Mouse (Mus musculus): ENCODE measurements at regions not wholly inside any gene's neighbourhood (a gene's known extent, or its start where the extent isn't known, plus 50 kb on each side); places are given as distances from the start of the nearest gene placed in this dataset.

- 80% methylated on average over 8 of the region's 8 CpGs for WGBS
- no peak for TF ChIP-seq POLR2A (IDR thresholded peaks at IDR 0.05; ENCODE audit: borderline replicate concordance, extremely low read depth, insufficient read depth, insufficient read length)
- no peaks in the 10 kb centered on the region for H3K4me1 ChIP-seq (ENCODE audit: control insufficient read depth, insufficient read depth, low read length)
- no peak overlapping the region for H3K4me2 ChIP-seq (replicated peaks; ENCODE audit: low read depth, low read length, severe bottlenecking)
- no peaks in the 10 kb centered on the region for H3K27me3 ChIP-seq (ENCODE audit: control insufficient read depth, insufficient read depth, low read length)
- no peaks in the 10 kb centered on the region for H3K36me3 ChIP-seq (ENCODE audit: control insufficient read depth, insufficient read depth, low read length)
- H3K4me3 ChIP-seq (replicated peaks; ENCODE audit: low read length) = no peak overlapping the region
- DNase-seq (ENCODE audit: low spot score) = no peak
- H3K9me3 ChIP-seq (ENCODE audit: control insufficient read depth, low read length) = peaks cover 3% of the 10 kb centered on the region; the same call in 1 of the 2 replicates
- no peak overlapping the region for H3K27ac ChIP-seq (replicated peaks; ENCODE audit: low read depth, low read length)
- H3K9ac ChIP-seq (ENCODE audit: low read depth, low read length, severe bottlenecking) = no peak overlapping the region
- no peak for ATAC-seq (ENCODE audit: low FRiP score, low read depth)
These were observed 187.4 kb downstream of the Gpd2 start for GRCm38 (mm10) chr2:57424879-57425278.

DNA sequence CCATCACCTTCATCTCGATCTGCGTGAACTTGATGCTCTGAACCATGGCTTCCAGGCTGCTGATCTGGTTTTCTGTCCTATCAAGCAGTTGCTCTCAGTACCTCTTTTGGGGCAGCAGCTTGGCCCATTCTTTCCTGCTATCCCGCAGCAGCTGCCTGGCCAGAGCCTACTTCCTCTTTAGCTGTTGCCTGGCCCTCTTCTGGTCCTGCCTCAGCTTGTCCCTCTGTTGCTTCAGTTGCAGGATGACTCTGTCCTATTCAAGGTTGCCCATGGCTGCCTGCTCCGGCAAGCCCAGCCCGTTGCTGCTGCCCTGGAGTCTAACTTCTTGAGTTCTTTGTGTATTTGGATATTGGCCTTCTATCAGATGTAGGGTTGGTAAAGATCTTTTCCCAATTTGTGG lies 188.0 kb downstream of the Gpd2 start:
- Histone ChIP-seq H3K27ac (replicated peaks; ENCODE audit: low read depth, low read length) (no peak overlapping the region), H3K9me3 (ENCODE audit: control insufficient read depth, low read length) (peaks cover 3% of the 10 kb centered on the region; the same call in 1 of the 2 replicates), H3K4me3 (replicated peaks; ENCODE audit: low read length) (no peak overlapping the region), H3K27me3 (ENCODE audit: control insufficient read depth, insufficient read depth, low read length) (no peaks in the 10 kb centered on the region), H3K4me1 (ENCODE audit: control insufficient read depth, insufficient read depth, low read length) (no peaks in the 10 kb centered on the region), H3K4me2 (replicated peaks; ENCODE audit: low read depth, low read length, severe bottlenecking) (no peak overlapping the region), H3K9ac (ENCODE audit: low read depth, low read length, severe bottlenecking) (no peak overlapping the region), H3K36me3 (ENCODE audit: control insufficient read depth, insufficient read depth, low read length) (no peaks in the 10 kb centered on the region)
- ATAC-seq (ENCODE audit: low FRiP score, low read depth) (no peak), DNase-seq (ENCODE audit: low spot score) (no peak)
- WGBS = 90% methylated on average over 5 of the region's 5 CpGs
- TF ChIP-seq POLR2A (IDR thresholded peaks at IDR 0.05; ENCODE audit: borderline replicate concordance, extremely low read depth, insufficient read depth, insufficient read length) = no peak

GRCm38 (mm10) chr2:57450996-57451770 lies 213.7 kb downstream of the Gpd2 start:
- WGBS = 93% methylated on average over 6 of the region's 6 CpGs
- Histone ChIP-seq H3K27ac (replicated peaks; ENCODE audit: low read depth, low read length) (no peak overlapping the region), H3K27me3 (ENCODE audit: control insufficient read depth, insufficient read depth, low read length) (no peaks in the 10 kb centered on the region), H3K36me3 (ENCODE audit: control insufficient read depth, insufficient read depth, low read length) (no peaks in the 10 kb centered on the region), H3K9ac (ENCODE audit: low read depth, low read length, severe bottlenecking) (no peak overlapping the region), H3K4me3 (replicated peaks; ENCODE audit: low read length) (no peak overlapping the region), H3K4me1 (ENCODE audit: control insufficient read depth, insufficient read depth, low read length) (no peaks in the 10 kb centered on the region), H3K4me2 (replicated peaks; ENCODE audit: low read depth, low read length, severe bottlenecking) (no peak overlapping the region), H3K9me3 (ENCODE audit: control insufficient read depth, low read length) (no peaks in the 10 kb centered on the region)
- no peak for ATAC-seq (ENCODE audit: low FRiP score, low read depth)
- no peak for DNase-seq (ENCODE audit: low spot score)
- no peak for TF ChIP-seq POLR2A (IDR thresholded peaks at IDR 0.05; ENCODE audit: borderline replicate concordance, extremely low read depth, insufficient read depth, insufficient read length)

DNA sequence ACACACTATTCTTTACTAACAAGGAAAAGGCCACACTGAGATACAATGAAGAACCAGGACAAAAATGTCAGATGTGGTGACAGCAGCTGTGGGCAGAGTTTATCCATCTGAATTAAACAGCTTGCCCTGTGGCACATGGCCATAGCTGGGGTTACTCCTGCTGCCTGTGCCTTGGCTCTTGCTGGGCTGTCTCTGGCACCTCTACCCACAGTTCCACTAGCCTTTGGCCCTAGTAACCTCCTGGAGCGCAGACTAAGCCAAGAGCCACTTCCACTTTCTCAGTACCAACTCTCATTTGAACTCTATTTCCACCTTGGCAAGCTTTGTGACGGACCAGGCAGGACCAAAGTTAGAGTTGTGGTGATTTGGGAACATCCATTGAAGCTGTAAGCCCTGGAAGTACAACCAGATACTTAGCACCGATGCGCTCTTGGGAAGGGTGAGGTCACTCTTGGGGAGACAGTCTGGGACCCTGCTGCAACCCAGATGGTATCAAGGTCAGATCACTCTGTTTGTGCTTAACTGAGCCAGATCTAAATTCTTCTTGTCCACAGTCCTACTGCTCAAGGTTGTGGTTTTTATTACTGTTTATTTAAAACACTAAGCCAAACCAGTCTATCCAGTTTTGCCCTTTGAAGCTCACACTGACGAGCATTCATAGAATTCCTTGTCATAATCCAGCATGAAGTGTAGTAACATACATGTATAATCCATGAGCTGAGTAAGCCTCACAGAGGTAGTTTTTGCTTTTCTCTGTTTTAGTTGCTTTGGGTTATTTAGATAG lies 216.7 kb downstream of the Gpd2 start:
- H3K9ac ChIP-seq (ENCODE audit: low read depth, low read length, severe bottlenecking) = no peak overlapping the region
- 80% methylated on average over 5 of the region's 5 CpGs for WGBS
- no peaks in the 10 kb centered on the region for H3K9me3 ChIP-seq (ENCODE audit: control insufficient read depth, low read length)
- ATAC-seq (ENCODE audit: low FRiP score, low read depth) (no peak), DNase-seq (ENCODE audit: low spot score) (peak; percentile 7)
- no peak overlapping the region for H3K27ac ChIP-seq (replicated peaks; ENCODE audit: low read depth, low read length)
- no peaks in the 10 kb centered on the region for H3K27me3 ChIP-seq (ENCODE audit: control insufficient read depth, insufficient read depth, low read length)
- no peak overlapping the region for H3K4me2 ChIP-seq (replicated peaks; ENCODE audit: low read depth, low read length, severe bottlenecking)
- no peaks in the 10 kb centered on the region for H3K4me1 ChIP-seq (ENCODE audit: control insufficient read depth, insufficient read depth, low read length)
- H3K4me3 ChIP-seq (replicated peaks; ENCODE audit: low read length) = no peak overlapping the region
- H3K36me3 ChIP-seq (ENCODE audit: control insufficient read depth, insufficient read depth, low read length) = no peaks in the 10 kb centered on the region
- no peak for TF ChIP-seq POLR2A (IDR thresholded peaks at IDR 0.05; ENCODE audit: borderline replicate concordance, extremely low read depth, insufficient read depth, insufficient read length)

DNA sequence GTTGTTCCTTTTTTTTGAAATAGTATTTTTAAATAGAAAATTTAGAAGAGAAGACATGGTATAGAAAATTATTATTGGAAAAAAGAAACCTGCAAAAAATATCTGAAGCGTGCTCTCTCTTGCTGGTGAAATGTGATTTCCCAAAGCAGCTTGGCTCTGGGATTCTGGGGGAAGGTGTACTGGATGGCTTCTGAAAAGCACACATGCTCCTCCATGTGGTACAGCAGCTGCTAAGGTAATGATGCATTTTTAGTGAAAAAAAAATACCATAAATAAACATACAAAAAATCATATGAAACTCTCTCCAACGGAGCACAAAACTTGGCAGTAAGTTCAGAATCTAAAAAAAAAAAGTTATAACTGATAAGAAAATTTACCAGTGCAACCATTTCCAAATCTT lies 222.5 kb downstream of the Gpd2 start:
- Histone ChIP-seq H3K4me1 (ENCODE audit: control insufficient read depth, insufficient read depth, low read length) (no peaks in the 10 kb centered on the region), H3K27ac (replicated peaks; ENCODE audit: low read depth, low read length) (no peak overlapping the region), H3K9ac (ENCODE audit: low read depth, low read length, severe bottlenecking) (no peak overlapping the region), H3K36me3 (ENCODE audit: control insufficient read depth, insufficient read depth, low read length) (no peaks in the 10 kb centered on the region), H3K4me3 (replicated peaks; ENCODE audit: low read length) (no peak overlapping the region), H3K9me3 (ENCODE audit: control insufficient read depth, low read length) (no peaks in the 10 kb centered on the region), H3K4me2 (replicated peaks; ENCODE audit: low read depth, low read length, severe bottlenecking) (no peak overlapping the region), H3K27me3 (ENCODE audit: control insufficient read depth, insufficient read depth, low read length) (no peaks in the 10 kb centered on the region)
- no peak for DNase-seq (ENCODE audit: low spot score)
- TF ChIP-seq POLR2A (IDR thresholded peaks at IDR 0.05; ENCODE audit: borderline replicate concordance, extremely low read depth, insufficient read depth, insufficient read length) = no peak
- ATAC-seq (ENCODE audit: low FRiP score, low read depth) = no peak
- 80% methylated on average over 2 of the region's 2 CpGs for WGBS

Measured in limb, embryonic 14.5 days (tissue).